Mouse (Mus musculus) c-Kit-positive CD71-positive TER-119-negative erythroid progenitor cells, embryonic 14.5 days (primary cell): ENCODE measurements at regions not wholly inside any gene's neighbourhood (a gene's known extent, or its start where the extent isn't known, plus 50 kb on each side); places are given as distances from the start of the nearest gene placed in this dataset.

Experiments used
- DNase-seq: peaks from one replicate; pipeline ENCODE4 v3.0.0-alpha.2; 2013; ENCODE audit warnings: low read depth

DNA sequence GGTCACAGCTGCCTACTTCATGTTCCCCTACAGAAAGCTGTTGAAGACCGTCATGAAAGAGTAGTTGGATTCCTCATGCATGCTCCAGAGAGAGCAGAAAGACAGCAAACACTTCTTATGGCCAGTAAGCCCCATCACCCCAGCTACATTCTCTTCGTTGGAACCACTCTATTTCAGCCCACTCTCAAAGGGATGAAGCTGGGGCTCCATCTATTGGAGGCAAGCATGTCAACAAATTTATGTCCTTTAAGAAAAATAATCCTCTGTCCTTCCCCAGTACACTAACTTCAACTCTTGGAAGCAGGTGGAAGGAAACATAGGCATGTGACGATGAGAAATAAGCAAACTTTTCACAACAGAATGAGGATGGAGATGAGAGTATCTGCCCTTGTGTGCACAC lies 438.5 kb downstream of the Cdk5rap2 start:
- no peak for DNase-seq

DNA sequence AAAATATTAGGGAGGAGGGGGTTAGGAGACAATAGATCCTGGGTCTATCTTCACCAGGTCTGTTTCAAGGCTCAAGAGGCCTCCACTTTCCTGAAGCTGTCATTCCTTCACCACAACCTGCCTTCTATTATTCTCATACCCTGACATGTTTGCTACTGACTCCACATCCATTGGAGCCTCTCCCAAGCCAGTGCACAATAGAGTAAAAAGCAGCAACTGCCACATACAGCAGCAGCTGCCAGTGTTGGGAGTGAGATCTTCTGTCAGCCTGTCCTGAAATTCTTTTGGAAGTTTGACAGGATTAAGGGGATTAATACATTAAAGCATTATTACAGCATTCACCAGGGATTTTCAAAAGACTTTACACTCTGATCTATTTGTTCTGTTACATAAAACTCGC lies 441.8 kb downstream of the Cdk5rap2 start:
- DNase-seq: no peak
